In the genomic region with DNA sequence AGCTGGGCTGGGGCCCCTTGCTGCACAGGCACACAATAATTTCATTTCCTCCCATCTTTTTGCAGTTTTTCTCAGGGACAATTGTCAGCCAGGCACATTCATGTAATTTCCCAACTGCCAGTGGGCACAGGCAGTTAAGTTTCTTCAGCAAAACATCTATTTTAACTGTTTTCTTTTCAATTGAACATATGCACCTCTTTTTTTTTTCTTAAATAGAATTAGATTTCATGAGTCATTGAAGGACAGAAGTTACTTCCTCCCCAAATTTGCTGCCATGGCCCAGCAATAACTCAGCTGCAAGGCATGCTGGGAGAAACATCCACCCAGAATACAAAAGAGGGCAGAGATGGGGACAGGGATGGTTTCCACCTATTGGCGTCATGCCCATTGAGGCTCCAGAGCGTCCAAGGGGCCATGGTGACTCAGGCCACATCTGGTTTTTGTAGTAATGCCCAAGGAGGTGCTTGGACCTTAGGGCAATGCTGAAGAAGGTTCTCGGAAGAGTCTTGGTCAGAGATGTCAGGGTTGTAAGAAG, we compare ENCODE assay signal across 21 mouse cellular contexts.
DNase-seq lines count a peak whose midpoint lies in the region; ATAC-seq and TF ChIP-seq lines count a peak whose summit lies in the region.
"Had no signal": no experiment of that assay in that cellular context is flagged by ENCODE, and none has a peak within 500 bp of the region (broad histone marks: within the 10 kb centered on the region; RNA-seq: fewer than 3 reads in every experiment).

No protein-coding gene starts in this region.

- no peak for TF ChIP-seq POLR2A in cortical plate, adult 2 months (IDR thresholded peaks at IDR 0.05; ENCODE audit: extremely low read depth, insufficient read depth, low read length)

- H3K4me1 ChIP-seq in cortical plate, adult 2 months (ENCODE audit: control insufficient read depth, insufficient read depth, low read length) = peaks cover 12% of the 10 kb centered on the region
- peaks cover 3% of the 10 kb centered on the region; the same call in 1 of the 2 replicates for H3K4me1 ChIP-seq in forebrain, embryonic 12.5 days
- H3K4me1 ChIP-seq: forebrain, embryonic 15.5 days; hindbrain, embryonic 15.5 days had no signal

- no peak overlapping the region for H3K9ac ChIP-seq in forebrain, embryonic 12.5 days
- H3K9ac ChIP-seq: embryonic facial prominence, embryonic 15.5 days; forebrain, embryonic 15.5 days; heart, embryonic 13.5 days; hindbrain, embryonic 15.5 days had no signal

- H3K36me3 ChIP-seq in forebrain, embryonic 12.5 days (replicated peaks) = no peaks in the 10 kb centered on the region
- H3K36me3 ChIP-seq: embryonic facial prominence, embryonic 15.5 days; forebrain, embryonic 10.5 days; forebrain, embryonic 15.5 days; heart, embryonic 13.5 days; hindbrain, embryonic 15.5 days had no signal

- no peak for TF ChIP-seq CTCF in layer of hippocampus, adult 2 months (conservative IDR thresholded peaks at IDR 0.05)
- TF ChIP-seq CTCF in cortical plate, adult 2 months (IDR thresholded peaks at IDR 0.05; ENCODE audit: extremely low read depth, insufficient read depth, low read length) = no peak

- no peak overlapping the region for H3K4me2 ChIP-seq in forebrain, embryonic 12.5 days
- H3K4me2 ChIP-seq: embryonic facial prominence, embryonic 15.5 days; forebrain, embryonic 15.5 days; heart, embryonic 13.5 days; hindbrain, embryonic 15.5 days had no signal

- WGBS in forebrain, embryonic 12.5 days = 89% methylated on average over 3 of the region's 3 CpGs

- no peak for DNase-seq in layer of hippocampus, adult 2 months (ENCODE audit: low spot score in 2 of 2)
- DNase-seq in layer of hippocampus, adult 9-10 months (ENCODE audit: low spot score) = no peak
- peak; percentile 46 to 47 for DNase-seq in right cerebral cortex, adult 2 months (ENCODE audit: low spot score in 2 of 2)
- DNase-seq in right cerebral cortex, postnatal 25 days = no peak
- DNase-seq in MN1 (ENCODE audit: low spot score) = peak; percentile 88
- no peak for DNase-seq in Muller cell, postnatal 12 days (ENCODE audit: inconsistent ontology term)
- DNase-seq: adrenal gland, postnatal 10 days; cerebellum, adult 2 months; cerebellum, postnatal 10 days; embryo, embryonic 11 days; gastrocnemius, postnatal 14 days; heart, postnatal 36 days had no signal

- H3K4me3 ChIP-seq in layer of hippocampus, adult 2 months = no peak overlapping the region
- H3K4me3 ChIP-seq in cortical plate, adult 2 months (ENCODE audit: insufficient read depth, low read length) = no peak overlapping the region
- no peak overlapping the region for H3K4me3 ChIP-seq in forebrain, embryonic 12.5 days (replicated peaks)
- H3K4me3 ChIP-seq: embryonic facial prominence, embryonic 15.5 days; erythroblast, embryonic 14.5 days; forebrain, embryonic 10.5 days; forebrain, embryonic 15.5 days; heart, embryonic 13.5 days; hindbrain, embryonic 15.5 days had no signal

- H3K9me3 ChIP-seq in forebrain, embryonic 12.5 days = no peaks in the 10 kb centered on the region
- H3K9me3 ChIP-seq: embryonic facial prominence, embryonic 15.5 days; forebrain, embryonic 10.5 days; forebrain, embryonic 15.5 days; heart, embryonic 13.5 days; hindbrain, embryonic 15.5 days had no signal

- no peaks in the 10 kb centered on the region for H3K27me3 ChIP-seq in forebrain, embryonic 12.5 days
- H3K27me3 ChIP-seq: CH12.LX; embryonic facial prominence, embryonic 15.5 days; forebrain, embryonic 15.5 days; heart, embryonic 13.5 days; hindbrain, embryonic 15.5 days had no signal

- H3K27ac ChIP-seq in layer of hippocampus, adult 2 months = peak overlapping the region; percentile 24; the same call in 1 of the 2 replicates
- peak overlapping the region; percentile 74; the same call in 1 of the 2 replicates for H3K27ac ChIP-seq in cortical plate, adult 2 months (ENCODE audit: insufficient read depth, low read length)
- no peak overlapping the region for H3K27ac ChIP-seq in forebrain, embryonic 12.5 days
- H3K27ac ChIP-seq: embryonic facial prominence, embryonic 15.5 days; forebrain, embryonic 10.5 days; forebrain, embryonic 15.5 days; heart, embryonic 13.5 days; hindbrain, embryonic 15.5 days had no signal

- no peak for ATAC-seq in forebrain, embryonic 12.5 days (ENCODE audit: low FRiP score)
- ATAC-seq: forebrain, embryonic 15.5 days had no signal

Comparison
In these comparisons a context has a peak if more than half of its experiments do, and no peak if none do; other contexts are left out.
1. DNase-seq: peak in right cerebral cortex, adult 2 months (2 of 2) and MN1 (single experiment); none in layer of hippocampus, adult 2 months (0 of 2), layer of hippocampus, adult 9-10 months (single experiment), right cerebral cortex, postnatal 25 days (single experiment) and Muller cell, postnatal 12 days (single experiment).